Mouse (Mus musculus) liver, embryonic 11.5 days (tissue): ENCODE results near the gene Nup210l. TPM values are rescaled to one million over a fixed set of nuclear protein-coding genes. Genes with fewer than 3 reads are reported as not detected.

Experiments used
- ATAC-seq: fragments of 200-750 bp; cut with Nextera tagmentation; replicated peaks from 2 replicates; pipeline ENCODE4 v1.8.0; 2017; ENCODE audit warnings: moderate number of reproducible peaks, mild to moderate bottlenecking, moderate TSS enrichment, moderate library complexity; ENCODE audit not compliant: low FRiP score
- DNase-seq: peaks from one replicate; pipeline ENCODE4 v3.0.0-alpha.2; 2017; ENCODE audit warnings: low spot score
- H3K27ac ChIP-seq: fragments of 300-500 bp; sonication (generic); 2 replicates; pipeline ENCODE4 v1.5.1; 2014; ENCODE audit warnings: mild to moderate bottlenecking, low read depth, low read length, control low read depth
- H3K27me3 ChIP-seq: fragments of 300-500 bp; sonication (generic); replicated peaks from 2 replicates; pipeline ENCODE4 v1.6.1; 2014; ENCODE audit warnings: low read length, mixed read lengths; ENCODE audit not compliant: control insufficient read depth, insufficient read depth
- H3K36me3 ChIP-seq: fragments of 300-500 bp; sonication (generic); 2 replicates; pipeline ENCODE4 v1.6.1; 2014; ENCODE audit warnings: mild to moderate bottlenecking, low read length, moderate library complexity, mixed read lengths; ENCODE audit not compliant: control insufficient read depth, insufficient read depth
- H3K4me1 ChIP-seq: fragments of 300-500 bp; sonication (generic); replicated peaks from 2 replicates; pipeline ENCODE4 v1.6.1; 2014; ENCODE audit warnings: low read length, mixed read lengths; ENCODE audit not compliant: control insufficient read depth, insufficient read depth
- H3K4me2 ChIP-seq: fragments of 300-500 bp; sonication (generic); 2 replicates; pipeline ENCODE4 v1.6.1; 2014; ENCODE audit warnings: mild to moderate bottlenecking, control low read depth, moderate library complexity
- H3K4me3 ChIP-seq: fragments of 300-500 bp; sonication (generic); 2 replicates; pipeline ENCODE4 v1.5.1; 2014; ENCODE audit warnings: low read depth, low read length, control low read depth
- H3K9ac ChIP-seq: fragments of 300-500 bp; sonication (generic); 2 replicates; pipeline ENCODE4 v1.6.1; 2014; ENCODE audit warnings: low read depth, low read length, control low read depth
- H3K9me3 ChIP-seq: fragments of 300-500 bp; sonication (generic); 2 replicates; pipeline ENCODE4 v1.6.1; 2016; ENCODE audit warnings: low read length, inconsistent platforms, mixed read lengths; ENCODE audit not compliant: control insufficient read depth
- WGBS: fragments of 180-500 bp; shearing (Covaris S2); extraction: QIAGEN DNeasy Blood & Tissue Kit; methylation state at CpG from one replicate; pipeline ENCODE4 v1.1.7; 2014; 5-methylcytosine and 5-hydroxymethylcytosine counted together
- polyA plus RNA-seq: library from polyadenylated mRNA; unstranded; fragments of >200 nt; fragmentation: Nextera tagmentation; extraction: Ambion mirVana; gene quantifications from 2 replicates; pipeline ENCODE4 v1.2.1, GENCODE M21; 2014

Nup210l gene
- polyA plus RNA-seq, result 0.34 and 0.49 TPM in 2 replicates

- no peak within 1 kb of the TSS for H3K9ac ChIP-seq
- no peak within 1 kb of the TSS for H3K27ac ChIP-seq
- no peak for ATAC-seq
- no peaks in the 10 kb centered on the region for H3K4me1 ChIP-seq
- H3K27me3 ChIP-seq, result no peaks in the 10 kb centered on the region
- H3K4me3 ChIP-seq, result no peak within 1 kb of the TSS
- no peak for DNase-seq
- no peak within 1 kb of the TSS for H3K4me2 ChIP-seq
- 76% methylated on average over 13 of the region's 13 CpGs for WGBS
- peaks cover 11% of the 10 kb centered on the region; the same call in 1 of the 2 replicates for H3K36me3 ChIP-seq
- no peaks in the 10 kb centered on the region for H3K9me3 ChIP-seq
Observed at GRCm38 (mm10) chr3:90103938-90104337, at the start of gene Nup210l. Gene Nup210l (plus strand): TSS chr3:90104132.

GRCm38 (mm10) chr3:90061549-90061948, 42.4 kb upstream of the Nup210l start:
- no peaks in the 10 kb centered on the region for H3K4me1 ChIP-seq
- peaks cover 20% of the 10 kb centered on the region; the same call in 1 of the 2 replicates for H3K36me3 ChIP-seq
- H3K9ac ChIP-seq, result no peak overlapping the region
- H3K4me2 ChIP-seq, result no peak overlapping the region
- DNase-seq (no peak), ATAC-seq (no peak)
- H3K9me3 ChIP-seq, result no peaks in the 10 kb centered on the region
- WGBS, result 92% methylated on average over 6 of the region's 6 CpGs
- no peak overlapping the region for H3K4me3 ChIP-seq
- no peaks in the 10 kb centered on the region for H3K27me3 ChIP-seq
- H3K27ac ChIP-seq, result no peak overlapping the region

DNA sequence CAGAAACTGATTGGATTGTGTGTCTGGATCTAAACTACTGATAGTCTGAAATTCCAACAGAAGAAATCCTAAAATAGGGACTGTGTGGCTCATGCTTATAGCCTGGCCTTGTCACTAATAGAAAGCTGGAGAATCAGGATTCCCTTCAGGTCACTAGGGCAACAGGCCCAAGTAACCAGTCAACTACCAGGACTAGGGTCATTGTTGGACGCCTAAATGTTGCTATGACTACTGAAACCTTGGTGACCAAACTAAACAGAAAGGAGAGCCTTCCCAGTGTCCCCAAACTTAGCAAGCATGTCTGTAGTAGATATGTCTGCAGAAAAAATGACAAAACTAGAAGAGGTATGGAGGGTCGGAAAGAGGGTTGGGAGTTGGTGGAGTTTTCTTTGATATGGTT, 41.4 kb upstream of the Nup210l start:
- Histone ChIP-seq H3K4me1 (no peaks in the 10 kb centered on the region), H3K4me3 (no peak overlapping the region), H3K9ac (no peak overlapping the region), H3K36me3 (peaks cover 14% of the 10 kb centered on the region; the same call in 1 of the 2 replicates), H3K27ac (no peak overlapping the region), H3K4me2 (no peak overlapping the region), H3K27me3 (no peaks in the 10 kb centered on the region), H3K9me3 (no peaks in the 10 kb centered on the region)
- DNase-seq, result no peak
- 83% methylated on average over 2 of the region's 2 CpGs for WGBS
- ATAC-seq, result no peak

- Histone ChIP-seq H3K4me3 (no peak overlapping the region), H3K27me3 (no peaks in the 10 kb centered on the region), H3K36me3 (peaks cover 10% of the 10 kb centered on the region; the same call in 1 of the 2 replicates), H3K9ac (no peak overlapping the region), H3K27ac (no peak overlapping the region), H3K4me1 (no peaks in the 10 kb centered on the region), H3K4me2 (no peak overlapping the region), H3K9me3 (no peaks in the 10 kb centered on the region)
- WGBS, result 84% methylated on average over 3 of the region's 3 CpGs
- no peak for DNase-seq
- ATAC-seq, result no peak
Observed at GRCm38 (mm10) chr3:90064383-90064782, 39.5 kb upstream of the Nup210l start.

DNA sequence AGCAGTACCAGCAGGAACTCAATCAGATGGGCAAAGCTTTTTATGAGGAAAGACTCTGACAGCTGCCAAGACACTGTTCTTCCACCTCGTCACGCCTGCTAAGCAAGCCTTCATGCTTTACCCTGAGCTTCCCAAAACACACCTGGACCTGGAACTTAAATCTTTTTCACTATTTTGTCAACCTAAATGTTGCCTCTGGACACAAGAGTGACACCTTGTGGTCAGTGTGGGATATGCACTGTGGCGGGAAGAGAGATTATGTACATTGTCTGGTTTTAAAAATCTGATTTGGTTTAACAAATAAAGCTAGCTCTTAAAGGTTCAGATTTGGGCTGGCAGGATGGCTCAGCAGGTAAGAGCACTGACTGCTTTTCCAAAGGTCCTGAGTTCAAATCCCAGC, 38.4 kb upstream of the Nup210l start:
- peaks cover 7% of the 10 kb centered on the region; the same call in 1 of the 2 replicates for H3K36me3 ChIP-seq
- no peak overlapping the region for H3K9ac ChIP-seq
- H3K27me3 ChIP-seq, result no peaks in the 10 kb centered on the region
- no peak overlapping the region for H3K27ac ChIP-seq
- H3K4me3 ChIP-seq, result no peak overlapping the region
- 54% methylated on average over 3 of the region's 3 CpGs for WGBS
- DNase-seq (no peak), ATAC-seq (no peak)
- no peak overlapping the region for H3K4me2 ChIP-seq
- no peaks in the 10 kb centered on the region for H3K4me1 ChIP-seq
- H3K9me3 ChIP-seq, result no peaks in the 10 kb centered on the region

DNA sequence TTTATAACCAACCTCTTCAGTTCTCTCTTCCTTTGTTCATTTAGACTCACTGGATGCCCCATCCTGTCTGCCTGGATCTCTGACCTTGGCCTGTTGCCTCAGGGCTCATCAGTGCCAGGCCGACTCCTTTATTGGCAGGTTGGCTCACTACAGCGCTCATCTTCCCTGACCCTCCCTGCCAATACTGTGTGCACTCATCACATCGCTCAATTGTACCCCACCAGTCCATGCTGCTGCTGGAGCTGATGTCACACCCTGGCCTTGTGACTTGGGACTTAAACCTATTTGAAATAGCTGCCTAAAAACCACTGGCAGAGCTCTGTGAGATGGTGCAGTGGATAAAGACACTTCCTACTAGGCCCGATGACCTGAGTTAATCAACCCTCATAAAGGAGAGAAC, 36.1 kb upstream of the Nup210l start:
- 85% methylated on average over 4 of the region's 4 CpGs for WGBS
- Histone ChIP-seq H3K4me2 (no peak overlapping the region), H3K4me3 (no peak overlapping the region), H3K9me3 (no peaks in the 10 kb centered on the region), H3K27ac (no peak overlapping the region), H3K27me3 (no peaks in the 10 kb centered on the region), H3K4me1 (no peaks in the 10 kb centered on the region), H3K9ac (no peak overlapping the region), H3K36me3 (peaks cover 4% of the 10 kb centered on the region; the same call in 1 of the 2 replicates)
- no peak for ATAC-seq
- peak; percentile 26 for DNase-seq

DNA sequence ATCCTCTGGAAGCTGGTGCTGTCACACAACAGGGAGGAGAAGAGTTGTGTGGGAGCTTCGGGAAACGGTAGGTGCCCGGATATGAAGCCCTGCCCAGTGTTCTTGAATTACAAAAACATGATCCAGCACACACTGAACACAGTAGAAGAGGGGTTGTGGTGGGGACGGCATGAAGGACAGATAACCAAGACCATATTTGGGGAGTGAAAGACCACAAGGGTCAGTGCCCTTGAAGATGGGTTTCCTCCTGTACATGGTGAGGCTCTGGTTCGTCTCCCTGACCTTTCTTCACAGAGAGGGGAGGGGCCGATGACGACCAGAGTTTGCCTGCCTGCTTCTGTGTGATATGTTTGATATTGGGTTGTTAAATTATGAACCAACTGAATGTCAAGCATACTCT, 34.2 kb upstream of the Nup210l start:
- ATAC-seq, result no peak
- H3K27me3 ChIP-seq, result no peaks in the 10 kb centered on the region

GRCm38 (mm10) chr3:90072294-90072693, 31.6 kb upstream of the Nup210l start, which contains the start of gene Tpm3:
Gene Tpm3 (plus strand): TSS chr3:90072649.
- H3K4me3 ChIP-seq, result no peak within 1 kb of the TSS
- 49% methylated on average over 4 of the region's 4 CpGs for WGBS

More for the DNA sequence above, 34.2 kb upstream of the Nup210l start:
- Histone ChIP-seq H3K27ac (no peak overlapping the region), H3K4me2 (no peak overlapping the region), H3K4me1 (no peaks in the 10 kb centered on the region), H3K9me3 (no peaks in the 10 kb centered on the region), H3K4me3 (no peak overlapping the region), H3K36me3 (no peaks in the 10 kb centered on the region; the same call in 1 of the 2 replicates), H3K9ac (no peak overlapping the region)
- DNase-seq, result no peak
- 54% methylated on average over 7 of the region's 7 CpGs for WGBS

DNA sequence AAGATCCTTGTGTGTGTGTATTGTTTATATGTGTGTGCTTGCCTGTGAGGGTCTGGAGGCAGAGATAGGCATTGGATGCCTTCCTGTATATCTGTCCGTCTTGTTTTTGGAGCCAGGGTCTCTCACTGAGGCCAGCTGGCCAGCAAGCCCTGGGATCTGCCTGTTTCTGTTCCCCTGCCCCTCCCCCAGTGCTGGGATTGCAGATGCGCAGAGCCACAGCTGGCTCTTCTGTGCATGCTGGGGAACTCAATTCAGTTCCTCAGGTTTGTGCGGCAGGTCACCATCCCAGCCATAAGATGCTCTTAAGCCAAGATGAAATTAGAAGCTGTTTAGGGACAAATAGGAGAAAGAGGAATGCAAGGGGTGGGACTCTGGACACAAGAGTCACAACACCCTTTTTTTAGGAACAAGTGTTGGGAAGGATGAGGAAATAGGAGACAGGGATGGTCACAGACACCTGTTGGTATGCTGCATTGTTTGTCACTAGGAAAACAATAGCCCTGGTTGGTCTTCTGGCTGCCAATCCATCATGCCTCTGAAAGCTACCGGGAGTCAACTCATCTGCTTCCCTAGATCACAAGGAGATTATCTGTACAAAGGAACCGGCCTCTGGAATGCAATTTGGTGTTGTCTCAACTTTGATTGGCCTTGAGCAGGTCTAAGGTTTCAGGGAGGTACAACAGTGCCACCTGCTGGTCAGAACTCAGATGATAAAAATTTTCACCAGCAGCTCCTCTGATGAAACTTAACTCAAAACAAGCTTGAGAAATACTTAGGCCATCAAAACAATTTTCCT, 26.8 kb upstream of the Nup210l start:
- Histone ChIP-seq H3K4me3 (no peak overlapping the region), H3K4me2 (no peak overlapping the region), H3K27ac (no peak overlapping the region), H3K36me3 (no peaks in the 10 kb centered on the region), H3K9me3 (no peaks in the 10 kb centered on the region), H3K4me1 (peaks cover 12% of the 10 kb centered on the region), H3K9ac (no peak overlapping the region), H3K27me3 (no peaks in the 10 kb centered on the region)
- ATAC-seq (no peak), DNase-seq (no peak)
- WGBS, result 18% methylated on average over 5 of the region's 5 CpGs

More at GRCm38 (mm10) chr3:90072294-90072693, 31.6 kb upstream of the Nup210l start, which contains the start of gene Tpm3:
- no peak within 1 kb of the TSS for H3K27ac ChIP-seq
- H3K4me2 ChIP-seq, result no peak within 1 kb of the TSS
- ATAC-seq, result no peak
- H3K27me3 ChIP-seq, result no peaks in the 10 kb centered on the region
- H3K9ac ChIP-seq, result no peak within 1 kb of the TSS
- no peaks in the 10 kb centered on the region for H3K36me3 ChIP-seq
- no peak for DNase-seq
- no peaks in the 10 kb centered on the region for H3K4me1 ChIP-seq
- H3K9me3 ChIP-seq, result no peaks in the 10 kb centered on the region
